Mouse (Mus musculus) MEL (cell line): ENCODE measurements around the gene Gm20696.

ENCODE experiments used
- CHD2 ChIP-seq: IDR thresholded peaks from 2 replicates; pipeline ENCODE4 v1.6.1; 2011; ENCODE audit warnings: low read length, improper control_type of control experiment
- ETS1 ChIP-seq: IDR thresholded peaks from 2 replicates; pipeline ENCODE4 v1.6.1; 2012; ENCODE audit warnings: low read depth, mild to moderate bottlenecking, inconsistent platforms, low read length, improper control_type of control experiment, moderate library complexity
- SMC3 ChIP-seq: IDR thresholded peaks from 2 replicates; pipeline ENCODE4 v1.6.1; 2011; ENCODE audit warnings: low read depth, low read length, improper control_type of control experiment

- no peak for TF ChIP-seq ETS1
- TF ChIP-seq CHD2, result no peak
- no peak for TF ChIP-seq SMC3
These were observed 25.8 kb upstream of the Gm20696 start, which contains the start of gene Gpr27 for GRCm38 (mm10) chr6:99692206-99692915.
